Mouse (Mus musculus): ENCODE results near the gene Pip4k2a.

DNA sequence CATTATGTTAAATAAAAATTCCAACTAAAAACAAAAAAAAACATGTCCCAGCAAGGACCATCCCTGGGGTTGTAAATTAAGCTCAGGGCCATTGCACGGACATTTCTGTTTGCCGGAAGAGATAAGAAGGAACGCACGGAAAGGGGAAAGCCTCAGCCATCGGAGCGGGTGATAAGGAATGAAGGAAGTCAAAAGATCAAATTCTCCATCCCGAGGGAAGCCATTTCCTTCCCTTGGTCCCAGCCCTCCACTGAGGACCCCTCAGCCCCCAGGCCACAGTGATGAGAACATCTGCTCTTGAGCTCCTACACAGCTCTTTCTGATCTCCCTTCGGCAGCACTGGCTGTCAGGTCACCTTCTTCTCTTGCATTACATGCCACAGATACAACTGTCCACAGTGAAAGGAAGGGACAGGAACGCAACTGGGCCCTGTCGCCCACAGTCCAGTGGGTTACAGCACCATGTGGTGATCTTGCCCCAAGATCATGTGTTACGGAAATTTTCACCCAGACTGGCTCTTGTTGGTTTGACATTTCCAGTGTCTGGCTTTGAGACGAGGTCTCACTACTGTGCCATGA is 57.1 kb downstream of the Pip4k2a start:
- TF ChIP-seq CTCF (IDR thresholded peaks at IDR 0.05; ENCODE audit: extremely low read depth, insufficient read depth, insufficient read length, insufficient replicate concordance) (no peak), POLR2A (IDR thresholded peaks at IDR 0.05; ENCODE audit: low read depth, low read length) (no peak)
